Mouse (Mus musculus): ENCODE data around the gene Amy1.
"Not testable (repeated sequence)": the region's sequence is repeated elsewhere in the genome, so short reads cannot be mapped to it uniquely, and the experiment has no call there.

The Amy1 gene

DNA sequence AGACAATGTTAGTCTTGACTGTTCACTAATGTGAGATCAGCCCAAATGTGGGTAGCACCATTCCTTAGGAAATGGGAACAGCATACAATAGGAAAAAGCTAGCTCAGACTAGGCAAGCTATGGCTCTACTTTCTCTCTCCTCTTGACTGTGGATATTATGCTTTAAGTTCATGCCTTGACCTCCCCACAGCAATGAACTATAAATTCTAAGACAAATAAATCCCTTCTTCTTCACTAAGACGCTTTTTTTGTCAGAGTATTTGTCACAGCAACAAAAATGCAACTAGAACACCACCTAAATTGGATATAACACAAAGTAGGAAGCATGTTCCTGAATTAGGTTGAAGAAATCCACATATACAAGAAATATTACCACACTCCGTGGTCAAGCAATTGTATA, at the start of gene Amy1:
Amy1 (minus strand) TSS at position 101 of the 400 bp plus-strand sequence.
- in situ Hi-C loops (cut with MboI; ENCODE audit: low pct_unique_long_range_greater_than_20kb in 1 of 2, low sequenced_read_pairs in 2 of 2, unreplicated experiment in 1 of 2), result no loop called here

DNA sequence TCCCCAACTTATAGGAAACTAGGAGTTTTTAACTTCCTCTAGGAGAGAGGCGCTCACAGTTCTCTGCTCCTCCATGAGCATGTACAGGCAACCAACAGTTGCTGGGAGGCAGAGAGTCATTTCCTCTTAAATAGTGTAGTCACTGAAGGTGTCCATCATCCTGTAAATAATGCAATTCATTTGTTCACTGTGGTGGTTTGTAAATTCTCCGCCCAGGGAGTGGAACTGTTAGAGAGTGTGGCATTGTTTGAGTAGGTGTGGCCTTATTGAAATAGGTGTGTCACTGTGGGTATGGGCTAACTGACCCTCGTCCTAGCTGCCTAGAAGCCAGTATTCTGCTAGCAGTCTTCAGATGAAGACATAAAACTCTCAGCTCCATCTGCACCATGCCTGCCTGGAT, 47.8 kb upstream of the Amy1 start:
- in situ Hi-C loops (cut with MboI; ENCODE audit: low pct_unique_long_range_greater_than_20kb in 1 of 2, low sequenced_read_pairs in 2 of 2, unreplicated experiment in 1 of 2), result no loop called here

DNA sequence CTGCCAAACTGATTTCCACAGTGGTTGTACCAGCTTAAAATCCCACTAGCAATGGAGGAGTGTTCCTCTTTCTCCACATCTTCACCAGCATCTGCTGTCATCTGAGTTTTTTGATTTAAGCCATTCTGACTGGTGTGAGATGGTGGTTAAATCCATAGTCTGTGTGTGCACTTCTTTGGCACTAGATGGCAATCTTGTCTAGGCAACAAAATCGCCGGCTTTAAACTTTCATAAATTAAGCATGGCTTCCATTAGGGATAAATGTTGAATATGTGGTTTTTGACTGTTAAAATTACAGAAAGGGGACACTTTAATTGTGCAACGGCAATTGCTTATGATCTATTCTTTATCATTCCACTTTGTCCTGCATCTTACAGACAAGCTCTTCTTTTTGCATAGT, 44.9 kb upstream of the Amy1 start:
- in situ Hi-C loops (cut with MboI; ENCODE audit: low pct_unique_long_range_greater_than_20kb in 1 of 2, low sequenced_read_pairs in 2 of 2, unreplicated experiment in 1 of 2), result not testable (repeated sequence)

DNA sequence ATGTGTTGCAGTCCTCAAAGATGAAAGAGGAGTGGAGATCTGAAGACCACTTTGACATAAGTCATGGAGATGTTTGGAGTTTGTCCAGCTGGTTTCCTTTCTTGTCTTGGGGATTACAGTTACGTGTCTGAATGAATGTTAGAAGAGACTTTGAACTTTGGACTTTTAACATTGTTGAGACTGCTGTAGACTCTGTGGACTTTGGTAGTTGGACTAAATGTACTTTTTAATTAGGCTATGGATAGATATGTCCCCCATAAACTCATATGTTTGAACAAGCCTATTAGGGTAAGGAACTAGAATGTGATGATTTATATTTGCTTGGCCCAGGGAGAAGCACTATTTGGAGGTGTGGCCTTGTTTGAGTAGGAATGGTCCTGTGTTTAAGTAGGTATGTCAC, 33.0 kb upstream of the Amy1 start:
- in situ Hi-C loops (cut with MboI; ENCODE audit: low pct_unique_long_range_greater_than_20kb in 1 of 2, low sequenced_read_pairs in 2 of 2, unreplicated experiment in 1 of 2), result no loop called here

DNA sequence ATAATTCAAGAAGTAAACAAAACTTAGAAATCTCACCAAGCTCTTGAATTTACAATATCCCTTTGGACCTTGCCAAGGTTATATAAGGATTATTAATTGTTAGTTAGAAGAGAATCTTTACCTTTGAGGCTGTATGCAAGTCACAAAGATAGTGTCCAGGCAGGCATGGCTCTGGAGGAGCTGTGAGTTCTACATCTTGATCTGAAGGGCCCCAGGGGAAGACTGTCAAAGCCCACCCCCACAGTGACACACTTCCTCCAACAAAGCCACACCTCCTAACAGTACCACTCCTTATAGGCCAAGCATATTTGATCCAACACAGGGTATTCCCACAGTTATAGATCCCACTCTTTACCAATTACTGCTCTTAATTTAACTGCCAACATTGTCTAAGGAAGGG, 27.7 kb upstream of the Amy1 start:
- in situ Hi-C loops (cut with MboI; ENCODE audit: low pct_unique_long_range_greater_than_20kb in 1 of 2, low sequenced_read_pairs in 2 of 2, unreplicated experiment in 1 of 2), result no loop called here

DNA sequence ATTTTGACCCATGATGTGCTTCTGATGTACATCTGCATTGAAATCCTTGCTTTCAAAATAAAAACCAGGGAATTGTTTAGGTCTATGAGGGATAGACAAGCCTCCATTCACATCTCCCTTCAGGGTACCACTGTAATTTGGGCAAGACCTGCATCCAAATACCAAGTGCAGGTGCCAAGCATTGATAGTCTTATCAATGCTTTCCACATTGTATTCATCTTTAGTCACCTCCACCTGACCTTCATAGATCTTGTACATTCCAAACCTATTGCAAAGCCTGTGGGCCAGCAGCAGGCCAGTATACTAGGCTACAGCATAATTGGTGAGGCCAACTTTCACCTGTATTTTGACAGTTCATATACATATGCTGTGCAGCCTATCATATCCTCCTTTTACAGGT, 25.1 kb upstream of the Amy1 start:
- in situ Hi-C loops (cut with MboI; ENCODE audit: low pct_unique_long_range_greater_than_20kb in 1 of 2, low sequenced_read_pairs in 2 of 2, unreplicated experiment in 1 of 2), result no loop called here

DNA sequence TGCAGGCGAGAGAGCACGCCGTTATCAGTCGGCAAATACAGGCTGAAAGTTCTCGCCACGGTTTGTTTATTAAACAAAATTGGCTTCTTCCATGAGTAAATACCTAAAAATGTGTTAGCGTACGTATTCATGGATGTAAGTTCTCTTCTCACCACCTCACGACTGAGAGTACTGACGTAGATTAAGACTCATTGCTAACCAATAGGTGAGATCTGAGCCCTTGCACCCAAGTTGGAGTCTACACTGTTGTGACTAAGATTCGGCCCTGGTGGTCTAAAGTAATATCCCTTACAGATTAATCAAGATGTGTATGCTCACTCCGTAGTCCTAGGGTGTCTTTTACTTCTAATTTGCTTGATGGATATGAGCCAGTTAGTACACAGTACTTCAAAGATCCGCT, 24.1 kb upstream of the Amy1 start:
- in situ Hi-C loops (cut with MboI; ENCODE audit: low pct_unique_long_range_greater_than_20kb in 1 of 2, low sequenced_read_pairs in 2 of 2, unreplicated experiment in 1 of 2), result no loop called here

DNA sequence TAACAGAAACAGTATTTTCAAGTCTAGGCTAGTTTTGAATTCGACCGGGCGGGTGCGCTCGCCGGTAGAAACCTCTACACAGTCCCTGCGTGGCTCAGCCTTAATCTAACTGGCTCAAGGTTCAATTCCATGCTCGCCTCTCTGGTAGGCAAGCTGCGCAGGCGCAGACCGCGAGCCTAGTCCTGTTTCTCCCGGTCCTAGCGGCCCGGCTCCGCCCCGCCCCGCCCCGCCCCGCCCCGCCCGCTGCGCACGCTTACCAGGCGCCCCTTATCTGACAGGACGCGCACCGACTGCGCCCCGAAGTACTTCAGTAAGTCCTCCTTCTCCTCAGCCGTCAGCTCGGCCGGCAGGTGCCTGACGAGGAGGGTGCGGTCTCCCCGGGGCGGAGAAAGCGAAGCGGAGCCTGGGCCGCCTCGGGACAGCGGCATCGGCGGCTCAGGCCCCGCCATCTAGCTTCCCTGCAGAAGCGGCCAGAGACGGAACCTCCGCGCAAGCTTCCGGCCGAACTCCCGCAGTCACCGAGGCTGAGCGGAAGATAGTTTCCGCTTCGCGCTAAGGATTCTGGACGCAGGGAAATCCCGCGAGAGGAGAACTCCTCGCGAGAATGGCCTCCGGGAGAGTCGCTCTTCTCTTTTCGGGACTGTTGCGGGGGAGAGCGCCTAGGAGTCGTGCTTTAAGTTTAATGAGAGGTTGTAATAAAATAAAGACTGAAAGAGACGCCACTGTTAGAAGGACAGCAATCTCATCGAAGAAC, 23.3 kb upstream of the Amy1 start, which contains the start of gene Rnpc3:
Rnpc3 (minus strand) TSS at position 544 of the 754 bp plus-strand sequence.
- in situ Hi-C loops (cut with MboI; ENCODE audit: low pct_unique_long_range_greater_than_20kb in 1 of 2, low sequenced_read_pairs in 2 of 2, unreplicated experiment in 1 of 2), result no loop called here

DNA sequence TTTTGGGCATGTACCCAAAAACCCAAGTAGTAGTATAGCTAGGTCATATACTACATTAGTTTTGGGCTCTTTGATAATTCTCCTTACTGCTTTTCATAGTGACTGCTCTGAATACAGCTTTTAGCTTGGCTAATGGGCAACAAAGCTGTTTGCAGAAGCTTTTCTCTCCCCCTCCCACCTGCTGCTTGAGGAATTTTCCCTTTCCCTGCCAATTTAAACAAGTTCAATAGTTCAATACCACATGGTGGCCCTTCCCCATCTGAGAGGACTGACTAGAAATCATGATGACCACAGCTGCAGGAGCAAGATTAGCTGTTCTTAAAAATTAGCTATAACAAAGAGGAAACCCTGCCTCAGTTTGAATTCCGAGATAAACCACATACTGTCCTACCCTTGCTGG, 15.7 kb downstream of the Amy1 start:
- in situ Hi-C loops (cut with MboI; ENCODE audit: low pct_unique_long_range_greater_than_20kb in 1 of 2, low sequenced_read_pairs in 2 of 2, unreplicated experiment in 1 of 2), result no loop called here

DNA sequence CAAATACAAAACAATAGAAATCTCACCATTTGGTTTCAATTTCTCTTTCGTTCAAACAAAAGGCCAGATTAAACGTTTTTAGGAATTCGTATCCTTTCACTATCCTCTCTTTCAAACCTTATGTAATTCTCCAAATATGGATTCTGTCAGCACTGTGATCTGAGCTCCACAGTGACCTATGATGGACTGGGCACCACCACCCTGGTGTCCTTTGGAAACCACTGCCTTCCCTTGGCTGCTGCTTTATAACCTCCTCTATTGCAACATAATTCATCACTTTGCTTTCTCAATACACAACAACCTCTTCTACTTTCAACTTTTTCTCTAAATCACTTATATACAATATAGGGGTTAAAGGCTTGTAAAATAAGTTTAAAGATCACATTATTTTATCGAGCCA, 31.9 kb downstream of the Amy1 start:
- in situ Hi-C loops (cut with MboI; ENCODE audit: low pct_unique_long_range_greater_than_20kb in 1 of 2, low sequenced_read_pairs in 2 of 2, unreplicated experiment in 1 of 2), result no loop called here

DNA sequence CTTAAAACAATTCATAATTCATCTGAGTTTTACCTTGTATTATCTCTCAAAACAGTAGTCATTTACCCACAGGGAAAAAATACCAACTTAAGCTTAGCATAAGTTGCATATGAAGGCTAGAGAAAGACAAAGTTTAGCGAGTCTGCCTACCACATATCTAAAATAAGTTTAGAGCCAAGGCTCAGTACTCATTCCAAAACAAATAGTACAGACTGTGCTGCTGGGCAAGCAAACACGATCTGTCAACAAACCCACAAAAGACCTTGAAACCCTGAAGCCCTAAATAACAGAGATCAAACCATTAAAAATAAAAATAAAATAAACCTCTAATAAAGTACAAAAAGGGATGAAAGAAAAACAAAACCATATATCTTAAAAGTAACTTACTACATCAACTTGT, 32.4 kb downstream of the Amy1 start:
- in situ Hi-C loops (cut with MboI; ENCODE audit: low pct_unique_long_range_greater_than_20kb in 1 of 2, low sequenced_read_pairs in 2 of 2, unreplicated experiment in 1 of 2), result no loop called here

DNA sequence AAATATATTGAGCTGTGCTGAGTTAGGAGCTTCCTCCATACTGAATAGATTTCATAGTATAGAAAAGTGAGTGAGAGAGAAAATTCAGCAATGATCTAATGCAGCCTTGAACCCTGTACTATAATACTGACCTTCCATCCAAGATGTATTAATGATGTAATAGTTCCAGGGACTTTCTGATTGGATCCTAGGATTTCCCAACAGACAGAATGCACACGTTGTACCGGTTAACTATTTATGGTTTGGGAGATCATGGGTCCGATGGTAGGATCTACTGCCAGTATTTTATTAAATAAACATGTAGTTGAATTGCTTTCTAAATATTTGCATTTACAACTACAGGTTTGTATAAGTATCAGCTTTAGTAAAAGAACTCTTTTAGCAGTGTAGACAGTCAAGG, 34.3 kb downstream of the Amy1 start:
- in situ Hi-C loops (cut with MboI; ENCODE audit: low pct_unique_long_range_greater_than_20kb in 1 of 2, low sequenced_read_pairs in 2 of 2, unreplicated experiment in 1 of 2), result no loop called here

DNA sequence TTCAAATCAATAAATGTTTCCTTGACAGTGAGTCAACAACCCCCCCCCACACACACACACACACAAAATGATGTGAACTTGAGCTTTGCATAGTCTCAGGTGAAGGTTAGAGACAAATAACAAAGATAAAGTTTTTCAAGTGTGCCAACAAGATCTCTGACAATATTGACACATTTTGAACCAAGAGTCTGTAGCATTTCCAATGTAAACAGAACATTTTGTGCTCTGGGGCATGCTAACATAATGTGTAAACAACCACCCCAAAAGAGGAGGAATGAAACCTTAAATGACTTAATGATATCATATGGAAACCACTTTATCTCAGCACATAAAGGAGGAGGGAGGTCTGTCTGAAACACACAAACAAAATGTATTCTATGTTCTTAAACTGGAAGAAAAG, 66.8 kb downstream of the Amy1 start:
- in situ Hi-C loops (cut with MboI; ENCODE audit: low pct_unique_long_range_greater_than_20kb in 1 of 2, low sequenced_read_pairs in 2 of 2, unreplicated experiment in 1 of 2), result no loop called here

DNA sequence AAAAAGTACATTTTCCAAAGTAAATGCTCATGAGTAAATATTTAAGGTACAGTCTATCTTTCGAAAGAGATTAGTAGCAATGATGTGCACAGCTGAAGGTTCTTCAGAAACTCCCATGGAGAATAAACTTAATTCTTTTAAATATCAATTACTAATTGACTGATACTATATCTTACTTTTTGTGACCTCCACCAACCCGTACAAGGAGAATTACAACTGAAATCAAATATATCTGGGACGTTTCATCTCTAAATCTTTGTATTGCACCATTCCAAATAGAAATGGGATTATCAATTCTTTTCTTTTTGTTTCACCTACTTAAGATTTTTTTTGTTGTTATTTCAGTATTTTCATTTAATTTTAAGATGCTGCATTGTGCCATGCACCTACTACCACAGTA, 74.2 kb downstream of the Amy1 start, which contains the start of gene Amy2a1:
Amy2a1 (minus strand) TSS at position 101 of the 400 bp plus-strand sequence.
- in situ Hi-C loops (cut with MboI; ENCODE audit: low pct_unique_long_range_greater_than_20kb in 1 of 2, low sequenced_read_pairs in 2 of 2, unreplicated experiment in 1 of 2), result not testable (repeated sequence)
